ENCODE assay signal across 7 mouse cellular contexts in the genomic region with DNA sequence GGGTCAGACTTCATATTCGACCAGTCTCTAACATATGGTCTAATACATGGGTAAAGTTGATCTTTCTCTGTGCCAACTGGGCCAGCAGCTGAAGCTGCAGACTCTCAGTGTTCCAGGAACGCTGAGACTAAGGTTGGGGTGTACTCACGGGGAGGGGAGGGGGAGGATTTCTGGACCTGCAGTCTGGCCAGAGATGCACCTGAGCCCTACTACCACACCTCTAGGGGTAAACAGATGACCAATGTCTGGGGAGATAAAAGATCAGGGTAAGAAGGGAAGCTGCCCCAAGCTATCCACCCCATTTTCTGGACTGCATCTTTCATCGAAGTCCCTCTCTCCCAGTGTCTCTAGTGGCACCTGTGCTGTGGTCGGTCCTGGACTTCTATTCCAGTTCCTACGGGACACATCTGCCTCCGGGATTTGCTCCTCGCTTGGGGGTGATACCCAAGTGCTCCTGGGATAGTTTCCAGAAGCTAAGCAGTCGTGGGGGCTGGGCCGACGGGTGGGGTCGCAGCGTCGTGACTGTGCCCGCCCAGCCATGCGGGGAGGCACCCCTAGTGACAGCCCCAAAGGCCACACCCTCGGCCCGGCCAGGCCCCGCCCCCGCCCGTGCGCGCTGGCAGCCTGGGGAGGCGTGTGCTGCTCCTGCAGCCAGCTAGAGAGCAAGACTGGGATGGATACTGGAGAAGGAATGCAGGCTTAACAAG. TPM values are rescaled to one million over a fixed set of nuclear protein-coding genes. Genes with fewer than 3 reads are reported as not detected.
DNase-seq lines count a peak whose midpoint lies in the region; ATAC-seq and TF ChIP-seq lines count a peak whose summit lies in the region.

A gene (plus strand): TSS at position 650 of the 707 bp plus-strand sequence.

- H3K4me3 ChIP-seq in ES-E14 (ENCODE audit: insufficient read depth in 1 of 2, low read depth in 1 of 2, low read length in 2 of 2, poor library complexity in 1 of 2, severe bottlenecking in 1 of 2) = peak within 1 kb of the TSS; percentile 51
- H3K4me3 ChIP-seq in embryonic facial prominence, embryonic 15.5 days (replicated peaks) = peak within 1 kb of the TSS; percentile 42
- peak within 1 kb of the TSS; percentile 66 for H3K4me3 ChIP-seq in heart, embryonic 16.5 days (ENCODE audit: low read length)

- WGBS in embryonic facial prominence, embryonic 15.5 days = 5% methylated on average over 24 of the region's 24 CpGs
- WGBS in heart, embryonic 16.5 days = 6% methylated on average over 24 of the region's 24 CpGs

- H3K4me1 ChIP-seq in ES-E14 (ENCODE audit: control insufficient read depth in 2 of 2, insufficient read depth in 2 of 2, low read length in 2 of 2, poor library complexity in 1 of 2) = peaks cover 0 to 7% of the 10 kb centered on the region in 2 experiments; a peak in 1 of 4 replicates
- peaks cover 15% of the 10 kb centered on the region for H3K4me1 ChIP-seq in embryonic facial prominence, embryonic 15.5 days
- H3K4me1 ChIP-seq in heart, embryonic 16.5 days (ENCODE audit: control insufficient read depth, insufficient read depth, low read length) = 0 out of 2 replicates have a peak, but pooled peaks cover 3% of the 10 kb centered on the region

- H3K27ac ChIP-seq in ES-E14 (ENCODE audit: insufficient read depth, low read depth, low read length, poor library complexity, severe bottlenecking) = no peak within 1 kb of the TSS
- H3K27ac ChIP-seq in embryonic facial prominence, embryonic 15.5 days (replicated peaks) = no peak within 1 kb of the TSS
- peak within 1 kb of the TSS; percentile 76 for H3K27ac ChIP-seq in heart, embryonic 16.5 days (ENCODE audit: low read length)

- peak; percentile 90 for ATAC-seq in embryonic facial prominence, embryonic 15.5 days (ENCODE audit: insufficient number of reproducible peaks, low FRiP score, low TSS enrichment, low read depth)
- ATAC-seq in heart, embryonic 16.5 days (replicated peaks; ENCODE audit: extremely low read depth, insufficient read depth, low FRiP score) = peak; percentile 97
- ATAC-seq in megakaryocyte, adult 5-6 weeks (ENCODE audit: poor library complexity, severe bottlenecking) = peak; percentile 63

- DNase-seq in ES-E14 (ENCODE audit: low read depth, low spot score) = peak; percentile 24
- peak; percentile 34 for DNase-seq in adrenal gland, adult 2 months
- DNase-seq in layer of hippocampus, adult 9-11 months = peak; percentile 71
- peak; percentile 65 for DNase-seq in right cerebral cortex, postnatal 4 days

- H3K4me2 ChIP-seq in embryonic facial prominence, embryonic 15.5 days (replicated peaks) = peak within 1 kb of the TSS; percentile 81
- peak within 1 kb of the TSS; percentile 66 for H3K4me2 ChIP-seq in heart, embryonic 16.5 days (ENCODE audit: low read depth, low read length)

- in situ Hi-C loops in ES-E14 (cut with MboI; ENCODE audit: low sequenced_read_pairs in 2 of 2, unreplicated experiment in 2 of 2) = no loop called here

- H3K9ac ChIP-seq in ES-E14 (ENCODE audit: insufficient read depth, low read depth, low read length, poor library complexity, severe bottlenecking) = no peak within 1 kb of the TSS
- H3K9ac ChIP-seq in embryonic facial prominence, embryonic 15.5 days = no peak within 1 kb of the TSS
- peak within 1 kb of the TSS; percentile 70 for H3K9ac ChIP-seq in heart, embryonic 16.5 days (ENCODE audit: low read length)

- no peaks in the 10 kb centered on the region for H3K36me3 ChIP-seq in ES-E14 (ENCODE audit: control insufficient read depth, insufficient read depth, low read length, poor library complexity, severe bottlenecking)
- no peaks in the 10 kb centered on the region for H3K36me3 ChIP-seq in embryonic facial prominence, embryonic 15.5 days
- peaks cover 4% of the 10 kb centered on the region; the same call in 1 of the 2 replicates for H3K36me3 ChIP-seq in heart, embryonic 16.5 days (ENCODE audit: control insufficient read depth, insufficient read depth)

- H3K9me3 ChIP-seq in ES-E14 (ENCODE audit: control insufficient read depth, insufficient read depth, low read depth, low read length) = no peaks in the 10 kb centered on the region
- no peaks in the 10 kb centered on the region for H3K9me3 ChIP-seq in embryonic facial prominence, embryonic 15.5 days (replicated peaks)
- no peaks in the 10 kb centered on the region for H3K9me3 ChIP-seq in heart, embryonic 16.5 days (replicated peaks; ENCODE audit: control insufficient read depth, low read length)

- peaks cover 6% of the 10 kb centered on the region; the same call in 1 of the 2 replicates for H3K27me3 ChIP-seq in embryonic facial prominence, embryonic 15.5 days
- H3K27me3 ChIP-seq in heart, embryonic 16.5 days (ENCODE audit: control insufficient read depth, insufficient read depth, low read length) = no peaks in the 10 kb centered on the region

TF ChIP-seq in ES-E14, 5 proteins besides CTCF, POLR2A, EP300 and RAD21:
- TF ChIP-seq HCFC1 (IDR thresholded peaks at IDR 0.05; ENCODE audit: borderline replicate concordance, insufficient read depth, low read length) = no peak
- no peak for TF ChIP-seq MAFK (IDR thresholded peaks at IDR 0.05; ENCODE audit: insufficient read depth, low read depth, low read length)
- no peak for TF ChIP-seq CHD2 (IDR thresholded peaks at IDR 0.05; ENCODE audit: low read depth, low read length)
- TF ChIP-seq ZC3H11A (IDR thresholded peaks at IDR 0.05; ENCODE audit: borderline replicate concordance, low read depth, low read length) = no peak
- TF ChIP-seq ZNF384 (IDR thresholded peaks at IDR 0.05; ENCODE audit: low read depth, low read length) = no peak

RNA-seq across cellular contexts. Expression of the gene that starts here (rescaled TPM):
- total RNA-seq in ES-E14 (2012; rRNA removed) = 0.09 and 0.26 TPM in 2 replicates
- total RNA-seq in adrenal gland, adult 2 months (2021) = 1 to 10 TPM in 1 of 2 experiments, under 1 TPM in 1; 0.92 to 1.0 TPM
- not detected in 2 replicates for polyA plus RNA-seq in adrenal gland, adult 2 months (2012; rRNA removed)
- 1.3 TPM in 2 replicates for polyA plus RNA-seq in embryonic facial prominence, embryonic 15.5 days (2015; fragmentation: Nextera tagmentation; extraction: Ambion mirVana)
- 6.1 and 6.2 TPM in 2 replicates for polyA plus RNA-seq in heart, embryonic 16.5 days (2015; fragmentation: Nextera tagmentation; extraction: Ambion mirVana)
- not detected in 2 replicates for total RNA-seq in megakaryocyte, adult 5-6 weeks (2015)
- not detected in 2 replicates for total RNA-seq in megakaryocyte, adult 5-6 weeks (2017)

Comparison
In these comparisons a context has a peak if more than half of its experiments do, and no peak if none do; other contexts are left out.
1. Peak in DNase-seq and H3K4me3 ChIP-seq in ES-E14; RNA of the gene not detected or under 1 TPM.
2. Peak in ATAC-seq in megakaryocyte, adult 5-6 weeks; RNA of the gene not detected or under 1 TPM.